Comparison of ENCODE assay signal across 8 mouse cellular contexts in genomic region chr3:129199609-129200500, GRCm38 (mm10). TPM values are rescaled to one million over a fixed set of nuclear protein-coding genes. Genes with fewer than 3 reads are reported as not detected.
DNase-seq lines count a peak whose midpoint lies in the region; ATAC-seq and TF ChIP-seq lines count a peak whose summit lies in the region.

Gene Pitx2, plus strand, starts transcription at chr3:129199878.

- H3K4me3 ChIP-seq in C2C12 (ENCODE audit: insufficient read depth, poor library complexity, severe bottlenecking) (peak within 1 kb of the TSS; percentile 47), ES-E14 (ENCODE audit: insufficient read depth in 1 of 2, low read depth in 1 of 2, low read length in 2 of 2, poor library complexity in 1 of 2, severe bottlenecking in 1 of 2) (peak within 1 kb of the TSS; percentile 14 to 54; a peak in 2 of 4 replicates)
- peak within 1 kb of the TSS; percentile 31 for H3K4me3 ChIP-seq in forebrain, embryonic 15.5 days
- H3K4me3 ChIP-seq in neural tube, embryonic 11.5 days (ENCODE audit: low read depth, low read length): peak within 1 kb of the TSS; percentile 31

- no peaks in the 10 kb centered on the region for H3K36me3 ChIP-seq in C2C12 (ENCODE audit: control insufficient read depth, insufficient read depth)
- no peaks in the 10 kb centered on the region for H3K36me3 ChIP-seq in ES-E14 (ENCODE audit: control insufficient read depth, insufficient read depth, low read length, poor library complexity, severe bottlenecking)
- H3K36me3 ChIP-seq in forebrain, embryonic 15.5 days: no peaks in the 10 kb centered on the region
- no peaks in the 10 kb centered on the region for H3K36me3 ChIP-seq in neural tube, embryonic 11.5 days (ENCODE audit: control insufficient read depth, insufficient read depth, low read length)

- ATAC-seq in forebrain, embryonic 15.5 days (replicated peaks): peak; percentile 70
- ATAC-seq in neural tube, embryonic 11.5 days (ENCODE audit: insufficient read depth, low FRiP score, low TSS enrichment): peak; percentile 82
- ATAC-seq in frontal cortex, adult (ENCODE audit: low TSS enrichment): no peak

- H3K79me2 ChIP-seq in C2C12 (ENCODE audit: control insufficient read depth, insufficient read depth): peaks cover 47% of the 10 kb centered on the region

- H3K27me3 ChIP-seq in C2C12 (ENCODE audit: control insufficient read depth, insufficient read depth, insufficient read length): no peaks in the 10 kb centered on the region
- H3K27me3 ChIP-seq in forebrain, embryonic 15.5 days: peaks cover 78% of the 10 kb centered on the region
- H3K27me3 ChIP-seq in neural tube, embryonic 11.5 days (ENCODE audit: control insufficient read depth, insufficient read depth, low read length): peaks cover 93% of the 10 kb centered on the region

- H3K4me2 ChIP-seq in forebrain, embryonic 15.5 days (replicated peaks): peak within 1 kb of the TSS; percentile 46
- H3K4me2 ChIP-seq in neural tube, embryonic 11.5 days (ENCODE audit: low read depth): peak within 1 kb of the TSS; percentile 57

- DNase-seq in ES-E14 (ENCODE audit: low read depth, low spot score): no peak
- peak; percentile 47 for DNase-seq in kidney, postnatal 10 days
- DNase-seq in neural tube, embryonic 11.5 days (ENCODE audit: low spot score): peak; percentile 78
- DNase-seq in cerebellum, postnatal 36 days: no peak
- DNase-seq in thymus, postnatal 25 days: no peak

- TF ChIP-seq CTCF in C2C12 (IDR thresholded peaks at IDR 0.05; ENCODE audit: control insufficient read depth, insufficient read depth, insufficient read length): no peak

- H3K79me3 ChIP-seq in C2C12 (ENCODE audit: low read depth): peaks cover 11% of the 10 kb centered on the region

- H3K9me3 ChIP-seq in ES-E14 (ENCODE audit: control insufficient read depth, insufficient read depth, low read depth, low read length): no peaks in the 10 kb centered on the region
- H3K9me3 ChIP-seq in forebrain, embryonic 15.5 days: no peaks in the 10 kb centered on the region
- no peaks in the 10 kb centered on the region for H3K9me3 ChIP-seq in neural tube, embryonic 11.5 days (ENCODE audit: control insufficient read depth, low read length)

- no peak within 1 kb of the TSS for H3K9ac ChIP-seq in ES-E14 (ENCODE audit: insufficient read depth, low read depth, low read length, poor library complexity, severe bottlenecking)
- no peak within 1 kb of the TSS for H3K9ac ChIP-seq in forebrain, embryonic 15.5 days (replicated peaks)
- peak within 1 kb of the TSS; percentile 46 for H3K9ac ChIP-seq in neural tube, embryonic 11.5 days (ENCODE audit: low read length)

- in situ Hi-C loops in ES-E14 (cut with MboI; ENCODE audit: low sequenced_read_pairs in 2 of 2, unreplicated experiment in 2 of 2): loop anchor here (5.0 to 25.0 kb wide), 5 partner anchors 855 to 1912 kb away; partner anchors contain the start of genes Lef1 (in 1 of the 2) and Neurog2 (in 1 of the 2)

- peak within 1 kb of the TSS; percentile 78 for H3ac ChIP-seq in C2C12 (ENCODE audit: control insufficient read depth, insufficient read length, low read depth)

- H3K27ac ChIP-seq in ES-E14 (ENCODE audit: insufficient read depth, low read depth, low read length, poor library complexity, severe bottlenecking): no peak within 1 kb of the TSS
- H3K27ac ChIP-seq in forebrain, embryonic 15.5 days (replicated peaks): no peak within 1 kb of the TSS
- no peak within 1 kb of the TSS for H3K27ac ChIP-seq in neural tube, embryonic 11.5 days (ENCODE audit: low read depth, low read length)

- H3K4me1 ChIP-seq in ES-E14 (ENCODE audit: control insufficient read depth in 2 of 2, insufficient read depth in 2 of 2, low read length in 2 of 2, poor library complexity in 1 of 2): peaks cover 0 to 3% of the 10 kb centered on the region in 2 experiments; a peak in 1 of 4 replicates
- H3K4me1 ChIP-seq in forebrain, embryonic 15.5 days: peaks cover 30% of the 10 kb centered on the region
- peaks cover 5% of the 10 kb centered on the region for H3K4me1 ChIP-seq in neural tube, embryonic 11.5 days (ENCODE audit: control insufficient read depth, insufficient read depth, low read length)

- under 1% methylated on average over 60 of the region's 60 CpGs for WGBS in forebrain, embryonic 15.5 days
- WGBS in neural tube, embryonic 11.5 days: under 1% methylated on average over 60 of the region's 60 CpGs

TF ChIP-seq in C2C12, 6 proteins besides CTCF, POLR2A, EP300 and RAD21:
- TF ChIP-seq MAX (IDR thresholded peaks at IDR 0.05) (no peak), FOSL1 (IDR thresholded peaks at IDR 0.05; ENCODE audit: insufficient read depth, low read length, poor library complexity, severe bottlenecking) (no peak), MYOG (IDR thresholded peaks at IDR 0.05; ENCODE audit: control insufficient read depth, extremely low read depth, insufficient read length) (no peak), MYOD1 (IDR thresholded peaks at IDR 0.05; ENCODE audit: control insufficient read depth, insufficient read length, low read depth) (no peak), USF1 (IDR thresholded peaks at IDR 0.05; ENCODE audit: low read depth) (no peak)

TF ChIP-seq in ES-E14, 5 proteins besides CTCF, POLR2A, EP300 and RAD21:
- TF ChIP-seq MAFK (IDR thresholded peaks at IDR 0.05; ENCODE audit: insufficient read depth, low read depth, low read length): no peak
- TF ChIP-seq HCFC1 (IDR thresholded peaks at IDR 0.05; ENCODE audit: borderline replicate concordance, insufficient read depth, low read length): 0 out of 2 replicates have a peak, but pooled peaks have one; percentile 40
- no peak for TF ChIP-seq ZNF384 (IDR thresholded peaks at IDR 0.05; ENCODE audit: low read depth, low read length)
- no peak for TF ChIP-seq CHD2 (IDR thresholded peaks at IDR 0.05; ENCODE audit: low read depth, low read length)
- no peak for TF ChIP-seq ZC3H11A (IDR thresholded peaks at IDR 0.05; ENCODE audit: borderline replicate concordance, low read depth, low read length)

RNA-seq across cellular contexts. Expression of gene Pitx2, which starts in this region (rescaled TPM):
- polyA plus RNA-seq in C2C12 (2012; fragmentation: generic; extraction: Trizol): 31.8 TPM
- total RNA-seq in ES-E14 (2012; rRNA removed): 2.9 and 9.8 TPM in 2 replicates
- polyA plus RNA-seq in forebrain, embryonic 15.5 days (2015; fragmentation: Nextera tagmentation; extraction: Ambion mirVana): 1.8 and 5.0 TPM in 2 replicates
- 16.1 and 19.1 TPM in 2 replicates for polyA plus RNA-seq in neural tube, embryonic 11.5 days (2014; fragmentation: Nextera tagmentation; extraction: Ambion mirVana)

Comparison
In these comparisons a context has a peak if more than half of its experiments do, and no peak if none do; other contexts are left out.
1. DNase-seq: peak in kidney, postnatal 10 days (single experiment) and neural tube, embryonic 11.5 days (single experiment); none in ES-E14 (single experiment), cerebellum, postnatal 36 days (0 of 2) and thymus, postnatal 25 days (single experiment).
2. Peak in every context shown above with its lines, with median percentiles within 50 percentile points of each other: H3K4me3 ChIP-seq.